Mouse (Mus musculus) naive thymus-derived CD4-positive, alpha-beta T cell, adult 2 months (primary cell): ENCODE results near the gene Rsph9.
A peak's percentile ranks its signal among the peaks of the same experiment; 100 is the strongest.

Experiments
- DNase-seq: peaks from one replicate; pipeline ENCODE4 v3.0.0-alpha.2; 2011; ENCODE audit warnings: low read depth

The Rsph9 gene

DNA sequence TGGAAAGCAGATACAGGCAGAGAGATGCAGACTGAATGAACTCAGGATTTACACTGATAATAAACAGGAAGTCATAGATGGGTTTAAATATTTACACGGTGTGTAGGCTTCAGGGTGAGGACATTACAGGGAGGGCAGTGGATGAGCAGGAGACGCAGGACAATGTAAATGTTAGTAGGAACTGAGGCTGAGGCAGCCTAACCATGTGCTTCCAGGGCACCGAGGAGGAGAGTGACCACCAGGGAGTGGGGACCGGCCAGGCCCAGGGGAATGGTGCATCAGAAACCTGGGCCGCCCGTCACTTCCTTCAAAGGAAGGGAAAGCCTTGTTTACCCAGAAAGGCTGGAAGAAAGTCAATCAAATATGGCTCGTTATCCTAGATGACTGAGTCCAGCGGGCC lies 45.5 kb downstream of the Rsph9 start:
- no peak for DNase-seq

DNA sequence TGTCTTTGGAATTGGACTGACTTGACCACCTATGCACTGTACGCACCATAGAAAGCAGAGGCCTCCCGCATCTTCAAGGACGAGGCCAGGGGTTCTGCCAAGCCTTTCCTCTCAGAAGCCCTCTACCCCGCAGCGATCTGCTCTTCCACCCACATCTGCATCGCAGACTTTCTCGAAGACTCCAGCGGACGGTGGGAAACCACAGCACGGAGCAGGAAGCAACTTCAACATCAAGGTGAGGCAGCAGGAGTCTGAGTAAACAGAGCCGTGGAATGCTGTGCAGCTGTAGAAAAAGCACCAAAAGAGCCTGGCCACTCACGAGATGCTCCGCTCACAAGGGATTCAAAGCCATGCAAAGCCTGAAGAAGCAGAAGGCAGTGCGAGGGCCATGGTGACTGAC lies 52.1 kb downstream of the Rsph9 start:
- DNase-seq = peak; percentile 19

DNA sequence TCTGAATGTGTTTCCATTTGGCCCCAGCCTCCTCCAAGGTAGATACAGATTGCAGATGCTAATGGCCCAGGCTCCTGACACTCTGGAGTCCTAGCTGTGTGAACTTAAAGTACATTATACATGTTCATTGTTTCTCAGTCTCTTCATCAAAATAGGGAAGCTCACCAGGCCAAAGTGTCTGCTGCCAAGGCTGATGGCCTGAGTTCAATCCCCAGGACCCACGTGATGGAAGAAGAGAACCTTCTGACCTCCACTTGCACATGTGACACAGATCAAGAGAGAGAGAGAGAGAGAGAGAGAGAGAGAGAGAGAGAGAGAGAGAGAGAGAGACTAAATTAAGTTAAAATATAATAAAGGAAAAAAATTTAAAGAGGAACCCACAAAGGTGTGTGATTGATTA lies 52.7 kb downstream of the Rsph9 start:
- DNase-seq = no peak

DNA sequence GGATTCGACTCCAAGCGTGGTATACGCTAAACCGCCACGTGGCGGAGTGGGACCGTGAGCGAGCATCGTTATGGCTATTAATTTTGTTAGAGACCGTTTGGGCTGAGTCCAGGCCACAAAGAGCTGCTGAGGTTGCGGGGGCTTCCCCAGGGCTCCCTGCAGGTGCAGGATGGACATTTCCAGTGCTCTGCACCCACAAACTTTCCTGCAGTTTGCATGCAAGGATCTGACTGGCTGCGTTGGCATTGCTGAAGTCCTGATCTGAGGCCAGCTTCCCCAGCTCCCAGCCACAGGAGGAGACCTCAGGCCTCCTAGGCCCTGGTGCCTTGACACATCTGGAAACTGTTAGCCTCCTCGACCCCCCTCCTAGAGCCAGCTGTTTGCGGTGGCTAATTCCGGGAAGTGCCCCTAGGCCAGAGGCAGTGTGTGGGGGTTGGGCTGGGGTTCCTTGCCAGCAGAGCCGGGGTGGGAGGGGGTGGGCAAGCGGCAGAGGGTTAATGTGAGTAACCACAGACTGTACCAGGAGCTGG lies 57.6 kb downstream of the Rsph9 start:
- DNase-seq = no peak

DNA sequence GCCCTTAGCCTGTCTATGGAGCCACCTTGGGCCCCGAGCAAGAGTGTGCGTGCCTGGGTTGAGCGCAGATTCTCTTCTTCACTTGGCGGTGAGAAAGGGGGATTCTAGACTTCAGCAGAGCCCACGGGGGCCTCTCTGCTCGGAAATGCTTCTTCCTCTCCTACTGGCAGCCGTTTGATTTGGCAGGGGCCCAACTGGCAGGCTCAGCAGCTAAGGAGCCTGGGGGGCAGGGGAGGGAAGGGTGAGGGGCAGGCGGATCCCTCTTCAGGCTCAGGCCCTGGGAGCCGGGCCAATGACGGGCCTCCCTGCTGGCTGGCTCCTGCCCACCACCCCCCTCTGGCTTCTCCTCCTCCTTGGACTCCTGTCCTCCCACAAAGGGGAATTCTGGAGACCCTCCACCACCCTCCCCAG lies 59.9 kb downstream of the Rsph9 start:
- DNase-seq = no peak

DNA sequence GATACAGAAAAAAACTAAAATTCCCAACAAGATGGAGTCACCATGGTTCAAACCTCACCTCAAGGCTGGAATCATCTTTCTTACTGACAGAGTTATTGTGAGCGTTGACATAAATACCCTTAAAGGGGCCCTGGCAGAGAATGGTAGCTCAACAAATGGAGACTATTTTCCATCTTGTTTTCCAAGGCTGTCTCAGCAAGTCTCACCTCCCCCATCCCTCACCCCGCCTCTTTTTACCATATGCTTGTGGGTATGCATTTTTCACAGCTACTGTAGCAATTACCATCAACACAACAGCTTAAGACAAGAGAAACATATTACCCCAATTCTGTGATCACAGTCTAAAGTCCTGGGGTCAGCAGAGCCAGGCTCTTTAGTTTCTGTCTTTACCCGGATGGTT lies 60.6 kb downstream of the Rsph9 start:
- DNase-seq = no peak

DNA sequence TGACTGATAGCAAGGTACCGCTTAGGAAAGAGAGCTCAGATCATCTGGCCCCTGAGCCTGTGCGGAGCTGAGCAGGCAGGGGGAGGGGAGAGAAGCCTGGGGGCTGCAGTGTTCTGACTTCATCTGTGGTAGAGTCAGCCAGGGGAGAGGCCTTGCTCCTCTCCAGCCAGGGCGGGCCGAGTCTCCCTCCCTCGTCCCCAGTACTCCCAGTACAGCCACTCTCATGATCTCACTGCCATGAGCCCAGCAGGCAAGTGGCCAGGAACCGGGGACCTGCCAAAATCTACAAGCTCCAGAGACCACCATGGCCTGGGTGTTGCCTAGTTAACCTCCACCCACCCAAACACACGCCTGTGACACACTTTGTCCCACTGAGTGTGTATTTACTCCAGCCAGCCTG lies 62.4 kb downstream of the Rsph9 start:
- DNase-seq = no peak

DNA sequence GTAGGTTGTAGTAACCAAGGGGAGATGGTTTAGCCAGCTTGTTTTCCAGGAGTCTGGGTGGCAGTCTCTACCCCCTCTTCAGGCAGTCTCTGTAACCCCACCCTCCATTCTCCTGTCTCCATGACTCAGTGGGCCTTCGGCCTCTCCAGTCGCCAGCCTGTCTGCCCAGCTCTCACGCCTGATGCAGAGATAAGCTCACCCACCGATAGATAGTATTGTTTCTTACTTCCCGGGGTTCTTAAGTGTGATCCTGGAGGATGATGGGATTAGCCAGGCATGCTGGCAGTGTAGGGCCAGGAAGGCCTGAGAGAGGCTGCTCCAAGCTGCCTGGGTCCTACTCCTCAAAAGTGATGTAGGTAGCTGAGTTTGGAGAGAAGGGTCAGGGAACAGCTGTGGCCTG lies 63.0 kb downstream of the Rsph9 start:
- DNase-seq = no peak

DNA sequence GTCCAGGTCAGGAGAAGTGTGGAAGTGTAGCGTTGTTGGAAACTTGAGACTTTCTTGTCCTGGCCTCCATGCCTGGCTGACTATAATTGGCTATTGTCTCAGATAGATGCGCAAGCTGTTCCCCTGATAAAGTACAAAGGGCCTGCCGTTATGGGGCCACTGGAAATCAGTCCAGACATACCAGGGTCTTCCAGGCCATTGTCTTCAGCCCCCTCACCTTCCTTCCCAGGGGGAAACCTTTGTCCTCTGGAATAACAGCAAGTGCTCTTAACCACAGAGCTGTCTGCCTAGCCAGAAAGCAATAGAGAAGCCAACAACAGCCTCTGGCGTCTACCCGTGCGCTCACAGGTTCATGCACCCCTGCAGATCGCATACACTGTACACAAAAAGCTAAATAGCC lies 63.6 kb downstream of the Rsph9 start:
- no peak for DNase-seq

DNA sequence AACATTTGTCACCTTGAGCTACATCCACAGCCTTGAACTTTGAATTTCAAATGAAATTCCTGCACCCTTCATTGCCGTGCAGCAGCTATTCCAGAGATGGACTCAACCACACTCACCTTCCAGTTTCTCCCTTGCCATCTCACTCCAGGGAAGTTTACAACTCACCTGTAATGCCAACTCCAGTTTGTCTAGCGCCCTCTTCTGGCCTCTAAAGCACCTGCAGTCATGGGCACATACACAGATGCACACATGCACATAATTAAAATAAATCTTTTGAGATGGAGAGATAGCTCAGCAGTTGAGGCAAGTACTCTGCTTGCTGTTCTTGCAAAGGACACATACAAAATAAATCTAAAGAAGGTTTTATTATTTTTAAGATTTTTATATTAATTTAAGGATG lies 65.0 kb downstream of the Rsph9 start:
- no peak for DNase-seq

DNA sequence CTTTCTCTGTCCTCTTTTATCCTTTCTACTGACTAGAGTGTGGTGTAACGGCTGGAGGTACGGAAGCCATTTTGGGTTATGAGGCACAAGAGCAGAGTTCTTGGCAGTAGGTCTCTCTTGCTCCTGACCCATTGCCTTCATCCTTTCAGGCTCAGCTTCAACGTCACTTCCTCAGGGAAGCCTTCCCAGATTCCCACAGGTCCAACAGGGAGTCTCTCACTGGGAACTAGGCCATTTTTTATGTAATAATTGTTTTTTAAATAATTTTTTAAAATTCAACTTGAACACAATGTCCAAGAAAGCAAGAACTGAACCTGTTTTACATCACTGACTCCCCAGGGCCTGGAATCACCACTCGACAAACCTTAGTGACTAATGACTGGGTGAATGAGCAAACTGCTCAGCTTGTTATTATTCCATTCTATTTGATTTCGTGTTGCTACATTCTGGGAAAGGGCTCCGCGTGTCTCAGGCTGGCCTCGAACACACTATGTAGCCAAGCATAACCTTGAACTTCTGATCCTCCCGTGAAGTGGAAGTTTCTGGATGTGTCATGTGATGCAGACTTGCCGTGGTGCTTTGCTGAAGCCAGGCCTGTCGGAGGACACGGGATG lies 66.0 kb downstream of the Rsph9 start:
- no peak for DNase-seq

DNA sequence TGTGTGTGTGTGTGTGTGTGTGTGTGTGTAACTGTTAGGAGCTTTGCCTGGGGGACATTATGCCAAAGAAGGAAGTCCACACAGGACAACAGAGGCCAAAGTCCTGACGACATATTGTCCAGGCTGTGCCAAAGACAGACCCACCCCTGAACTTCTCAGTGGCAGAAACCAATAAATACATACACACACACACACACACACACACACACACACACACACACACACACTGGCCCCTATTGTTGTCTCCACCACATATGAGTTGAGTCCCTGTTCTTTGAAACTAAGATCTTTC lies 67.8 kb downstream of the Rsph9 start:
- DNase-seq = no peak

DNA sequence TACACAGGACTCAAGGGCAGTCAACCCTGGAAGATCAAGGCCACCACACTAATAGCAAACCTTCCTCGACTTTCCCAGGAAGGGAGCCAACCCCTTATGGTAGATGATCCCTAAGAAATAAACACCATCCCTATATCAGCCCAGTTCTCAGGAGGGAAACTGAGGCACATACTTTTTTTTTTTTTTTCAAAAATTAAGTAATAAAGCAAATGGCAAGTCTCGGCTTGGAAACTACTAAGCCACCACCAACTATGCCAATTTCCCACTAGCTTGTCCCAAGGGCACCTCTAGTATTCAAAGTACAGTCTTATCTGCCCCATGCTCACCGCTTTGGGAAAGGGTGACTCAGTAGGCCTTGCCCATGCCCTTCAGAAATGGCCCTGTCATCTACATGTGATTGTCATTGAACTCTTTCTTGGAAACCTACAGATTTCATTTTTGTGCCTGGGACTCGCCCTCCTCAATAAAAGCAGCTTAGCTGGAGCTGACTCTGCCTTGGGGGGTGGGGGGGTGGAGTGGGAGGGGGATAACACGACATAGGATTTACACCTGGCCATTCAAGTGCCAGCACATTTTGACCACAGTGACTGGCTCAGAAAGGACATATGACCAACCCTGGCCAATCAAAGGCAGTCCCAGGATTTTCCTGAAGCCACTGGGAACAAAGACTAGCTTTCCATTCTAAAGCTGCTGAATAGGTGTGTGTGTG lies 68.3 kb downstream of the Rsph9 start:
- DNase-seq = no peak

DNA sequence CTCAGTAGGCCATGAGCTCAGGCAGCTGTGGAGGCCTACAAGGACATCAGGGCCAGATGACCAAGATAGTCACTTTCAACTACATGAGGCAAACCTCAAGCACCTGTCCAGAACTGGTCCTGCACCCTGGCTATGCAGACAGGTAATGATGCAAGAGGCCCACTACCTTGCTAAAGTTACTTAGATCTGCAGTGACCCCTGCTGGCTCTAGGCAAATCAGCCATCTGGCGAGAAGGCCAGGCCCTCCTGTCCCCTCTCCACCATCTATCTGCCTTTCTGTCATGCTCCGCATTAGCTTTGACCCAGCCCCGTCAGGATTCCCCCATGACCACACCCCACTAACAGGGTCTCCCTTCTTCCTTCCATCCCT lies 68.9 kb downstream of the Rsph9 start:
- DNase-seq = peak; percentile 84

DNA sequence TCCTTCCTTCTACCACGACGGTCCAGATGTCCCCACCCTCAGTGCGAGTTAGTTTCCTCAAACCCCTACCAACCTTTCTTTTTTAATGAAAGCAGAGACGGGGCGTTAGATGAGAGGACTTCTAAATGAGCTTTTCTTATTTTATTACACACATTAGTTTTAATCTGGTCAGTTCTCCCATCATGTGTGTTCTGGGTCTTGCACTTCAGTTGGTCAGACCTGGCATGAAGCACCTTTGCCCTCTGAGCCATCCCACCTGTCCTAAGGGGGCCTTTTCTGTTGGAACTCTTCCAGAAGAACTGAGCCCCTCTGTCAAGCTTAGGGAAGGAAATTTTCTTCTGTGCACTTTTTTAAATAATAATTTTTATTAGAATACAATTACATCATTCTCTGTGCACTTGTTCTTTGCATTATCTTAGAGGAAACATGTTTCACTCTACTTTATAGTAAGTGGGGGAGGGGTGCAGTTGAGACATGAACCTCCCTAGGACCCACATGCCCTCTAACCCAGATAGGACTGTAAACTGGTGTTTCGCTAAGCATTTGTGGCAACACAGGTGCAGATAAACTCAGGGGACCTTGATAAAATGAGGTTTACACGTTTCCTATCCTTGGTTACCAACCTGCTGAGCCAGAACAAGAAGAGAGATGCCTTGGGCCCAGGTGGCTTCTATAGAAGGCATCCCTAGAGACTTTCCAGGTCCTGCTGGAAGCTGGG lies 69.5 kb downstream of the Rsph9 start:
- no peak for DNase-seq

DNA sequence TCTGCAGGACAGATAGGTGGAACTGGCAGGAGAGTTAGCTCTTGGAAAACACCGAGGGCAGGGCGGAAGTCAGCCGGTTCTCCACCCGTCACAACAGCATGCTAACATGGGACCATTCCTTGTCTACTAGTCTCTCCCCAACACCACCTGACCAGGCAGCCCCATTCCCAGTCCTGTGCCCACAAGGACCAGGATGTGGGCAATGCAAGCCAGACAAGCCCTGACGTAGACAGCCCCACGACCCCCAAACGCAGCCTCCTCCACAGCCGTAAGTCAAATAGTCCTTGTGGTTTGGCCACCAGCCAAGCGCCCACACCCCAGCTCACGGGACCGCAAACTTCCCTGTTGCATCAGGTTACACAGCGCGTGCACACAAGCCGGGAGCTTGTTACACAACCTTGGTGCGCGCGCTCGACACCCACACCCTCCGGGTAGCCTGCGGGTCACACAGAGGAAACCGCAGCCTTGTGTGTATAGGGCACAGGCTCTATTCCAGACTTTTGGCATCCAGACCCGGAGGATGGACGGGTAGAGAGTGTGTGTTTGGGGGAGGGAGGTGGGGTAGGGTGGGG lies 70.2 kb downstream of the Rsph9 start:
- DNase-seq = peak; percentile 95
